9 mouse cellular contexts compared by ENCODE assay signal in the genomic region with DNA sequence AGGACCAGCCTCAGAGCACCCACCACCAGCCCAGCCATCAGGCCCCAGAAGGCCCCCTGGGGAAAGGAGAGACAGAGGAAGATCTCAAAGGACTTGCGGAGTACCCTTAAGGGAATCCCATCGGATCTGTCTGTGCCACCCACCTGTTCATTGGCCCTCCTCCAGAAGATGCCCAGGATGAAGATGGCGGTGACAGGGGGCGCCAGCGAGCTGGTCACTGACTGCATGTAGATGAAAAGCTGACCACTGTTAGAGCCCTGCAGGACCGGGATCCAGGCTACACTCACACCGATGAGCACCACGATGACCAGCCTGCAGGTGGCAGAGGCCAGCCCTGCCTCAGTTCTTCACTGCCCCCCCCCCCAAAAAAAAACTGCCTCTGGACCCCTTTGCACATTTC. TPM values are rescaled to one million over a fixed set of nuclear protein-coding genes. Genes with fewer than 3 reads are reported as not detected.
A peak's percentile ranks its signal among the peaks of the same experiment; 100 is the strongest.
DNase-seq lines count a peak whose midpoint lies in the region; ATAC-seq and TF ChIP-seq lines count a peak whose summit lies in the region.
"Had no signal": no experiment of that assay in that cellular context is flagged by ENCODE, and none has a peak within 500 bp of the region (broad histone marks: within the 10 kb centered on the region; RNA-seq: fewer than 3 reads in every experiment).

No protein-coding gene starts in this region.

- TF ChIP-seq CTCF in spleen, adult 2 months (IDR thresholded peaks at IDR 0.05; ENCODE audit: extremely low read depth, insufficient read depth, insufficient read length, insufficient replicate concordance), result peak; percentile 25; the same call in 1 of the 2 replicates

- no peaks in the 10 kb centered on the region for H3K9me3 ChIP-seq in heart, embryonic 10.5 days
- H3K9me3 ChIP-seq in limb, embryonic 11.5 days (ENCODE audit: control insufficient read depth, low read length), result no peaks in the 10 kb centered on the region
- H3K9me3 ChIP-seq: limb, embryonic 15.5 days had no signal

- TF ChIP-seq POLR2A in spleen, adult 2 months (IDR thresholded peaks at IDR 0.05; ENCODE audit: low read depth, low read length), result no peak

- peaks cover 63% of the 10 kb centered on the region for H3K27me3 ChIP-seq in heart, embryonic 10.5 days (ENCODE audit: insufficient read depth, poor library complexity, severe bottlenecking)
- H3K27me3 ChIP-seq in spleen, adult 2 months (ENCODE audit: control insufficient read depth, insufficient read depth, low read length), result no peaks in the 10 kb centered on the region
- H3K27me3 ChIP-seq in limb, embryonic 11.5 days (ENCODE audit: control insufficient read depth, insufficient read depth, low read length), result no peaks in the 10 kb centered on the region
- H3K27me3 ChIP-seq: limb, embryonic 15.5 days had no signal

- no peak overlapping the region for H3K27ac ChIP-seq in heart, embryonic 10.5 days
- no peak overlapping the region for H3K27ac ChIP-seq in spleen, adult 2 months (ENCODE audit: insufficient read depth, low read length)
- H3K27ac ChIP-seq in limb, embryonic 11.5 days (replicated peaks; ENCODE audit: low read depth, low read length), result no peak overlapping the region
- H3K27ac ChIP-seq: limb, embryonic 15.5 days had no signal

- 33% methylated on average over 8 of the region's 8 CpGs for WGBS in heart, embryonic 10.5 days
- 51% methylated on average over 8 of the region's 8 CpGs for WGBS in spleen, adult 2 months
- 32% methylated on average over 8 of the region's 8 CpGs for WGBS in limb, embryonic 11.5 days

- H3K36me3 ChIP-seq in heart, embryonic 10.5 days, result no peaks in the 10 kb centered on the region
- H3K36me3 ChIP-seq in spleen, adult 2 months (ENCODE audit: control insufficient read depth, insufficient read depth, low read length), result peaks cover 28% of the 10 kb centered on the region
- no peaks in the 10 kb centered on the region for H3K36me3 ChIP-seq in limb, embryonic 11.5 days (ENCODE audit: control insufficient read depth, insufficient read depth, low read length)
- H3K36me3 ChIP-seq: limb, embryonic 15.5 days had no signal

- no peak overlapping the region for H3K4me3 ChIP-seq in heart, embryonic 10.5 days
- H3K4me3 ChIP-seq in spleen, adult 2 months (ENCODE audit: extremely low read depth, insufficient read depth, insufficient read length), result no peak overlapping the region
- H3K4me3 ChIP-seq in limb, embryonic 11.5 days (ENCODE audit: low read depth, low read length), result no peak overlapping the region
- H3K4me3 ChIP-seq: limb, embryonic 15.5 days had no signal

- H3K4me1 ChIP-seq in heart, embryonic 10.5 days, result peaks cover 43% of the 10 kb centered on the region
- H3K4me1 ChIP-seq in spleen, adult 2 months (ENCODE audit: control insufficient read depth, insufficient read depth, insufficient read length), result peaks cover 10% of the 10 kb centered on the region; the same call in 1 of the 2 replicates
- peaks cover 22% of the 10 kb centered on the region for H3K4me1 ChIP-seq in limb, embryonic 11.5 days (ENCODE audit: control insufficient read depth, insufficient read depth, low read length)

- peak; percentile 41 for DNase-seq in heart, postnatal 4 days
- DNase-seq in heart, embryonic 10.5 days (ENCODE audit: low spot score), result no peak
- DNase-seq in spleen, adult 2 months (ENCODE audit: low read depth in 1 of 2, low spot score in 2 of 2), result no peak
- no peak for DNase-seq in spleen, adult 12 weeks (ENCODE audit: low spot score)
- DNase-seq in cerebellum, postnatal 10 days, result peak; percentile 77 to 87
- peak; percentile 54 for DNase-seq in limb, embryonic 11.5 days (ENCODE audit: low spot score)
- no peak for DNase-seq in frontal cortex, postnatal 25 days (ENCODE audit: low spot score in 2 of 2)

- no peak overlapping the region for H3K9ac ChIP-seq in limb, embryonic 11.5 days (ENCODE audit: low read length)
- H3K9ac ChIP-seq: limb, embryonic 15.5 days had no signal

- ATAC-seq in limb, embryonic 11.5 days (ENCODE audit: insufficient number of reproducible peaks, low FRiP score, low TSS enrichment, low read depth), result no peak
- no peak for ATAC-seq in megakaryocyte-erythroid progenitor cell, adult 5-6 weeks (replicated peaks; ENCODE audit: low FRiP score, low TSS enrichment, poor library complexity, severe bottlenecking)

- H3K4me2 ChIP-seq in limb, embryonic 11.5 days (ENCODE audit: low read depth, severe bottlenecking), result no peak overlapping the region
- H3K4me2 ChIP-seq: limb, embryonic 15.5 days had no signal

RNA-seq across cellular contexts. Expression of a gene that starts 10.2 kb away (rescaled TPM):
- total RNA-seq in heart, postnatal 4 days (2021), result under 1 TPM; 0.17 to 0.25 TPM
- polyA plus RNA-seq in heart, embryonic 10.5 days (2016; fragmentation: Nextera tagmentation; extraction: Ambion mirVana), result 3.2 and 3.3 TPM in 2 replicates
- polyA plus RNA-seq in spleen, adult 2 months (2012; rRNA removed), result 1.3 and 2.0 TPM in 2 replicates
- polyA plus RNA-seq in limb, embryonic 11.5 days (2014; fragmentation: Nextera tagmentation; extraction: Ambion mirVana), result 1.4 and 1.5 TPM in 2 replicates
- not detected in 2 replicates for total RNA-seq in megakaryocyte-erythroid progenitor cell, adult 5-6 weeks (2014; fragmentation: Nextera tagmentation)
- not detected in 2 replicates for total RNA-seq in megakaryocyte-erythroid progenitor cell, adult 5-6 weeks (2017)

RNA-seq across cellular contexts. Expression of a gene that starts 20.6 kb away (rescaled TPM):
- total RNA-seq in heart, postnatal 4 days (2021), result 10 to 100 TPM in 1 of 2 experiments, 1 to 10 TPM in 1; 8.8 to 10.4 TPM
- 10.2 and 11.8 TPM in 2 replicates for polyA plus RNA-seq in heart, embryonic 10.5 days (2016; fragmentation: Nextera tagmentation; extraction: Ambion mirVana)
- polyA plus RNA-seq in spleen, adult 2 months (2012; rRNA removed), result 85.6 and 97.1 TPM in 2 replicates
- 4.1 and 5.2 TPM in 2 replicates for polyA plus RNA-seq in limb, embryonic 11.5 days (2014; fragmentation: Nextera tagmentation; extraction: Ambion mirVana)
- 2.2 and 2.4 TPM in 2 replicates for total RNA-seq in megakaryocyte-erythroid progenitor cell, adult 5-6 weeks (2014; fragmentation: Nextera tagmentation)
- 1.3 TPM in 1 of 2 replicates, not detected in the other for total RNA-seq in megakaryocyte-erythroid progenitor cell, adult 5-6 weeks (2017)

RNA-seq across cellular contexts. Expression of a gene that starts 46.9 kb away (rescaled TPM):
- total RNA-seq in heart, postnatal 4 days (2021), result not detected
- 0.07 TPM in 1 of 2 replicates, not detected in the other for polyA plus RNA-seq in heart, embryonic 10.5 days (2016; fragmentation: Nextera tagmentation; extraction: Ambion mirVana)
- 0.06 TPM in 1 of 2 replicates, not detected in the other for polyA plus RNA-seq in spleen, adult 2 months (2012; rRNA removed)
- 0.10 and 0.11 TPM in 2 replicates for polyA plus RNA-seq in limb, embryonic 11.5 days (2014; fragmentation: Nextera tagmentation; extraction: Ambion mirVana)
- not detected in 2 replicates for total RNA-seq in megakaryocyte-erythroid progenitor cell, adult 5-6 weeks (2014; fragmentation: Nextera tagmentation)
- not detected in 2 replicates for total RNA-seq in megakaryocyte-erythroid progenitor cell, adult 5-6 weeks (2017)
- polyA plus RNA-seq: limb, embryonic 15.5 days had no signal

Comparison
In these comparisons a context has a peak if more than half of its experiments do, and no peak if none do; other contexts are left out.
1. DNase-seq: peak in heart, postnatal 4 days (single experiment), cerebellum, postnatal 10 days (2 of 2) and limb, embryonic 11.5 days (single experiment); none in heart, embryonic 10.5 days (single experiment), spleen, adult 2 months (0 of 2), spleen, adult 12 weeks (single experiment) and frontal cortex, postnatal 25 days (0 of 2).